Mouse (Mus musculus) ES-E14 (cell line): Measurements from ENCODE around the gene Carhsp1. TPM values are rescaled to one million over a fixed set of nuclear protein-coding genes. Genes with fewer than 3 reads are reported as not detected.

ENCODE experiments used
- DNase-seq: peaks from one replicate; pipeline ENCODE4 v3.0.0-alpha.2; 2013; ENCODE audit warnings: low read depth, low spot score
- H3K27ac ChIP-seq: 2 replicates; pipeline ENCODE4 v1.5.1; 2012; ENCODE audit warnings: low read depth, mild to moderate bottlenecking, low read length, moderate library complexity, mixed read lengths; ENCODE audit not compliant: poor library complexity, insufficient read depth, severe bottlenecking
- H3K36me3 ChIP-seq: 2 replicates; pipeline ENCODE4 v1.6.1; 2012; ENCODE audit warnings: mild to moderate bottlenecking, low read length, moderate library complexity, mixed read lengths; ENCODE audit not compliant: control insufficient read depth, poor library complexity, insufficient read depth, severe bottlenecking
- H3K4me1 ChIP-seq, 2 experiments: fragments of 150-350 bp in 1 of 2; sonication (generic) in 1 of 2; 2 replicates each; pipeline ENCODE4 v1.6.1; 2012; ENCODE audit warnings: low read length in 2 of 2, mild to moderate bottlenecking in 1 of 2, mixed read lengths in 1 of 2; ENCODE audit not compliant: control insufficient read depth in 2 of 2, insufficient read depth in 2 of 2, poor library complexity in 1 of 2
- H3K4me3 ChIP-seq, 2 experiments: fragments of 150-350 bp in 1 of 2; sonication (generic) in 1 of 2; 2 replicates each; pipeline ENCODE4 v1.5.1; 2012; ENCODE audit warnings: low read length in 2 of 2, low read depth in 1 of 2, mild to moderate bottlenecking in 1 of 2, mixed read lengths in 1 of 2; ENCODE audit not compliant: insufficient read depth in 1 of 2, poor library complexity in 1 of 2, severe bottlenecking in 1 of 2
- H3K9ac ChIP-seq: 2 replicates; pipeline ENCODE4 v1.6.1; 2012; ENCODE audit warnings: low read depth, mild to moderate bottlenecking, low read length, mixed read lengths; ENCODE audit not compliant: poor library complexity, insufficient read depth, severe bottlenecking
- H3K9me3 ChIP-seq: fragments of 150-350 bp; sonication (generic); 2 replicates; pipeline ENCODE4 v1.6.1; 2012; ENCODE audit warnings: low read depth, mild to moderate bottlenecking, low read length; ENCODE audit not compliant: control insufficient read depth, insufficient read depth
- CHD2 ChIP-seq: IDR thresholded peaks from 2 replicates; pipeline ENCODE4 v1.6.1; 2014; ENCODE audit warnings: mild to moderate bottlenecking, low read depth, low read length, inconsistent platforms
- HCFC1 ChIP-seq: IDR thresholded peaks from 2 replicates; pipeline ENCODE4 v1.6.1; 2012; ENCODE audit warnings: low read length, inconsistent platforms, borderline replicate concordance; ENCODE audit not compliant: insufficient read depth
- MAFK ChIP-seq: IDR thresholded peaks from 2 replicates; pipeline ENCODE4 v1.6.1; 2014; ENCODE audit warnings: mild to moderate bottlenecking, low read depth, low read length, inconsistent platforms; ENCODE audit not compliant: insufficient read depth
- ZC3H11A ChIP-seq: IDR thresholded peaks from 2 replicates; pipeline ENCODE4 v1.6.1; 2012; ENCODE audit warnings: low read depth, mild to moderate bottlenecking, inconsistent platforms, low read length, borderline replicate concordance
- ZNF384 ChIP-seq: IDR thresholded peaks from 2 replicates; pipeline ENCODE4 v1.6.1; 2012; ENCODE audit warnings: low read depth, low read length, inconsistent platforms
- in situ Hi-C, 2 experiments: fragments of 600-800 bp; cut with MboI; formaldehyde crosslinking; loops; one replicate each; pipeline ENCODE4 v1.15.1; 2025; ENCODE audit warnings: low sequenced_read_pairs in 2 of 2, inconsistent platforms in 1 of 2; ENCODE audit not compliant: unreplicated experiment in 2 of 2
- total RNA-seq: library from RNA; depleted of rRNA; stranded (reverse); fragments of 300-350 nt; gene quantifications from 2 replicates; pipeline ENCODE4 v1.2.3, GENCODE M21; 2012

Carhsp1 gene
- total RNA-seq, 1 experiment, result 66.6 TPM

DNA sequence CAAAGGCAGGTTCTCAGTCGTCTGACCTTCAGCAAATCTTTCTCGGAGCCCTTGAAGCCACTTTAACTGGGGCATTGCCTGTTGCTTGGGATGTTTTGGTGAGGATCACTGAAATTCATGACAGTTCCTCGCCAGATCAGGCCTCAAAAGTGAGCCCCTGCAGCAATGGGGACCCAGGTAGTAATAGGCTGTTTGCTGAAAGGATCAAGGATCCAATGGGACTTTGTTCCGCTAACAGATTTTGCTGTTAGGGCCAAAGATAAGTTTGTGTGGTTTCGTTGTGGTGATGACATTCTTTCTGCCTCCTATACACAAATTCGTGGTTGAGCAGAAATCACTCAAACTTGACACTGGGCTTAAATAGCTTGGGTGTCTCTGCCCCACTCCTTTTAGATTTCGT, 33.8 kb downstream of the Carhsp1 start:
- no peak for DNase-seq
- peaks cover 24% of the 10 kb centered on the region; the same call in 1 of the 2 replicates for H3K36me3 ChIP-seq
- no peak overlapping the region; the same call in 1 of the 2 replicates for H3K27ac ChIP-seq

DNA sequence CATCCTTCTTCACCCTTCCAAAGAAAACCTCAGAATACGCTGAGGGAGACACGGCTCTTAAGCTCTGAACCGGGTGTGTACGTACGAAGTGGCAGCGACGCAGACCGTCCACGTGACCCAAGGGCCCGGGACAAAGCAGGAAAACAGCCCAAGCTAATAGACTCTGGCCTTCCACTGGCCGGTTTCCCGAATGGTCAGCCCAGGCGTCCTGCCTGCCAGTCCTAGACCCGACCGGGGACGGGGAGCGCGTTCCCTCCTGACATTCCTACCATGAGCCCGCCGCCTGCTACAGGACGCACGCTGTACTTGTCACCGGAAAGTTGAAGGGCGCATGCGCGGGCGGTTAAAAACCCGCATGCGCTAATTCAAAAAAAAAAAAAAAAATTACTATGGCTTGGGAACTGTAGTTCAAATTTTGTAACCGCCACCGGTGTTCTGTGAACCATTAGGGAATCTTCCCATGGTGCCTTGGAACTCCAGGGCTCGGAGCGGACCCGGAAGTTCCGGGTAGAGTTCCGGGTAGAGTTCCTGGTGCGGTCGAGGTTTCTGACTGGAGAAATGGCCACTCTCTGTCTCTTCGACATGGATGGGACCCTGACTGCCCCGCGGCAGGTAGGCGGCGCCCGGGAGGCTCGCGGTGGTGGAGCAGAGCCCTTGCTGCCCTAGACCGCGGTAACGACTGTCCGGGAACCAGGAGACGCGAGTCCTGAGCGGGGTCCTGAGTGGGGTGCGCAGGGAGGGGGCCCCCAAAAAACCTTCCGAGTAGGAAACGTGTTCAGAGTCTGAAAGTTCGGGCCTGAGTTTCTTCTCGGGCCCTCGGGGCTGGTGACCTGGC, 34.5 kb downstream of the Carhsp1 start, which contains the start of the genes Pmm2 and Tmem186:
Gene Pmm2 (plus strand): TSS at position 458 of the 835 bp plus-strand sequence.
Gene Tmem186 (minus strand): TSS at position 496 of the 835 bp plus-strand sequence.
- in situ Hi-C loops, result no loop called here
- Histone ChIP-seq H3K9ac (peak within 1 kb of the TSS; percentile 96), H3K9me3 (no peaks in the 10 kb centered on the region), H3K4me3 (peak within 1 kb of the TSS; percentile 88 to 92), H3K27ac (peak within 1 kb of the TSS; percentile 63), H3K36me3 (peaks cover 18% of the 10 kb centered on the region; the same call in 1 of the 2 replicates), H3K4me1 (peaks cover 0 to 9% of the 10 kb centered on the region in 2 experiments; a peak in 1 of 4 replicates)
- peak; percentile 98 for TF ChIP-seq ZNF384
- TF ChIP-seq ZC3H11A, result no peak
- 0 out of 2 replicates have a peak, but pooled peaks have one; percentile 55 for TF ChIP-seq HCFC1
- peak; percentile 77 for DNase-seq

More for the DNA sequence above, 33.8 kb downstream of the Carhsp1 start:
- H3K9me3 ChIP-seq, result no peaks in the 10 kb centered on the region
- peak overlapping the region; percentile 96 for H3K9ac ChIP-seq
- TF ChIP-seq ZC3H11A (no peak), MAFK (no peak)
- peaks cover 0 to 9% of the 10 kb centered on the region in 2 experiments; a peak in 1 of 4 replicates for H3K4me1 ChIP-seq
- H3K4me3 ChIP-seq, result peak overlapping the region; percentile 88 to 92
- in situ Hi-C loops, result no loop called here

DNA sequence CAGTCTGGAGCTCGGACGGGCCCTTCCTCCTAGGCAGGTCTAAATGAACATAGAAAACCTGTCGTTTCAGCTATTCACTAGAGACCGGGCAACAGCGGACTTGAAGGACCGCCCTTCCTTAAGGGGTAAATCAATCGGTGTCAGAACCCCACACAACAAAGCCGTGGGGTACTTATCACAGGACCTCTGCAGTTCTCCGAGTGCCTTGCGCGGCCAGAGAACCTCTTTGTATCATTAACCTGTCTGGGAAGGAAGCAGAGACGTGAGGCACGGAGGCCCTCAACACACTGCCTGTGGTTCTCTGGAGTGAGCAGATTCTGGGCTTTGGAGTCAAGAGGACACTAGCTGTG, 35.1 kb downstream of the Carhsp1 start:
- no peak for DNase-seq
- Histone ChIP-seq H3K36me3 (peaks cover 18% of the 10 kb centered on the region; the same call in 1 of the 2 replicates), H3K9ac (peak overlapping the region; percentile 96), H3K27ac (peak overlapping the region; percentile 63), H3K9me3 (no peaks in the 10 kb centered on the region), H3K4me1 (peaks cover 0 to 9% of the 10 kb centered on the region in 2 experiments; a peak in 1 of 4 replicates), H3K4me3 (peak overlapping the region; percentile 88 to 92)
- no peak for TF ChIP-seq MAFK
- TF ChIP-seq ZNF384, result no peak
- no peak for TF ChIP-seq CHD2
- TF ChIP-seq ZC3H11A, result no peak
- no peak for TF ChIP-seq HCFC1
- in situ Hi-C loops, result no loop called here

DNA sequence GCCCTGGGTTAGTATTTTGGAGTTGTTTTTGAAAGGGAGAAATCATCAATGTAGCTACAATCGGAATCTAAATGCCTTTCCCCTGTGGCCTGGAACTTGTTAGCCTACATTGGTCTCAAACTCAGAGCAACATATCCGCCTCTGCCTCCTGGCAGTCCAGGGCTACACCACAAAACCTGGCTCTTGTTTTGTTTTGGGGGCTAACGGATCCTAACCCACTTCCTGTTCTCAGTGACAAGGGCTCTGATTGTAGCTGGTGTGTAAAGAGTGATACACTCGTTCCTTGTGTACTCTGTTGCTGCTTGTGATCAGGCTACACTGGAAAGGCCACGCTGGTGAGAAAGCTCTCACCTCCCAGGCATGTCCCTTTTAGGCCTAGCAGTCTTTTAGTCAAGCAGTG, 40.5 kb downstream of the Carhsp1 start:
- Histone ChIP-seq H3K4me3 (no peak overlapping the region), H3K9ac (no peak overlapping the region), H3K36me3 (peaks cover 21% of the 10 kb centered on the region; the same call in 1 of the 2 replicates), H3K4me1 (peaks cover 0 to 7% of the 10 kb centered on the region in 2 experiments; a peak in 1 of 4 replicates), H3K9me3 (no peaks in the 10 kb centered on the region), H3K27ac (no peak overlapping the region)
- DNase-seq, result no peak
- TF ChIP-seq ZC3H11A (no peak), HCFC1 (no peak), CHD2 (no peak), MAFK (no peak), ZNF384 (no peak)
- in situ Hi-C loops, result no loop called here
